ENCODE assay signal across 8 mouse cellular contexts in the genomic region with DNA sequence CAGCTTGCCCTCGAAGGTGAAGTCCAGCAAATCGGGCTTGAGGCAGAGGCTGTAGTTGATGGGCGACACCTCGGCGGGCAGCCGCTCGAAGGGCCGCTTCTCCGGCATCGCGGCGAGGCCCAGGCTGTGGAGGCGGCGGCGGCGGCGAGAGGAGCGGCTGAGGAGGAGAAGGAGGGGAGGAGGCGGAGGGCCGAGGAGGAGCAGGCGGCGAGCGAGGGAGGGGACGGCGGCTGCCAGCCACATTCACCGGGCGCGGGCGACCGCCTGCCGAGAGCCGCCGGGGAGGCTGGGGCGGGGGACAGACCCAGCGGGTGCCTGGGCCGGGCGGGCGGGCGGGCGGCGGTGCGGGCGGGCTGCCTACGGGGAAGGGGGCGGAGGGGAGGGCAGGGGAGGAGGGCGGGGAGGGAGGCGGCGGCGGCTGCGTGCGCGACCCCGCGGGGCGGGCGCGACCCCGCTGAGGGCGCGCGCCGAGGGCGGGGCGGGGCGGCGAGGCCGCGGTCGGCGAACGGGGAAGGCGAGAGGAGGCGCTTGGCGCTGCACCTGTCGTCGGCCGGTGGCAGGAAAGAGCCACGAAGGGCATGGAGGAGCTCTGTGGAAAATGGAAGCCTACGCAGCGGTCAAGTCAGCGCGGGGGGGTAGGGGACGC. TPM values are rescaled to one million over a fixed set of nuclear protein-coding genes. Genes with fewer than 3 reads are reported as not detected.
DNase-seq lines count a peak whose midpoint lies in the region; ATAC-seq and TF ChIP-seq lines count a peak whose summit lies in the region.

Gene Npepps, minus strand, starts transcription at position 423 of the 646 bp plus-strand sequence.

- H3K4me2 ChIP-seq in hindbrain, embryonic 16.5 days (ENCODE audit: low read length), result peak within 1 kb of the TSS; percentile 77

- intact Hi-C loops in gastrocnemius, adult 2 months (cut with DNase I), result loop anchor here (2.0 kb wide), 1 partner anchor 30 kb away; no protein-coding TSS in a partner anchor

- no peak for TF ChIP-seq CTCF in gastrocnemius, adult 2 months (IDR thresholded peaks at IDR 0.05)

- no peaks in the 10 kb centered on the region for H3K36me3 ChIP-seq in hindbrain, embryonic 16.5 days (ENCODE audit: control insufficient read depth, insufficient read depth, low read length)
- peaks cover 7% of the 10 kb centered on the region for H3K36me3 ChIP-seq in megakaryocyte, embryonic 14.5 days (replicated peaks; ENCODE audit: low read length)

- H3K27ac ChIP-seq in gastrocnemius, adult 2 months, result peak within 1 kb of the TSS; percentile 98
- peak within 1 kb of the TSS; percentile 99 for H3K27ac ChIP-seq in hindbrain, embryonic 16.5 days (ENCODE audit: low read depth, low read length)

- peak within 1 kb of the TSS; percentile 85 for H3K4me3 ChIP-seq in gastrocnemius, adult 2 months
- peak within 1 kb of the TSS; percentile 100 for H3K4me3 ChIP-seq in hindbrain, embryonic 16.5 days (ENCODE audit: low read length)
- peak within 1 kb of the TSS; percentile 95 for H3K4me3 ChIP-seq in megakaryocyte, embryonic 14.5 days (replicated peaks)

- peaks cover 24% of the 10 kb centered on the region for H3K4me1 ChIP-seq in hindbrain, embryonic 16.5 days (ENCODE audit: control insufficient read depth, insufficient read depth, low read depth, low read length)
- H3K4me1 ChIP-seq in megakaryocyte, embryonic 14.5 days, result peaks cover 69% of the 10 kb centered on the region

- WGBS in hindbrain, embryonic 16.5 days, result 0% methylated on average over 28 of the region's 83 CpGs

- H3K9me3 ChIP-seq in hindbrain, embryonic 16.5 days (ENCODE audit: control insufficient read depth, low read length), result no peaks in the 10 kb centered on the region
- no peaks in the 10 kb centered on the region for H3K9me3 ChIP-seq in megakaryocyte, embryonic 14.5 days

- H3K9ac ChIP-seq in hindbrain, embryonic 16.5 days (ENCODE audit: low read depth, low read length), result peak within 1 kb of the TSS; percentile 100

- peak; percentile 69 for ATAC-seq in activated CD4-positive, CD25-positive, alpha-beta regulatory T cell, adult 4 months
- ATAC-seq in hindbrain, embryonic 16.5 days, result peak; percentile 60

- no peaks in the 10 kb centered on the region for H3K27me3 ChIP-seq in hindbrain, embryonic 16.5 days (replicated peaks; ENCODE audit: control insufficient read depth, insufficient read depth, low read length)
- no peaks in the 10 kb centered on the region for H3K27me3 ChIP-seq in megakaryocyte, embryonic 14.5 days (replicated peaks)

- DNase-seq in cerebellum, postnatal 4 days (ENCODE audit: low spot score in 2 of 2), result peak; percentile 58 to 81
- peak; percentile 90 for DNase-seq in gastrocnemius, adult 2 months
- peak; percentile 47 to 51 for DNase-seq in left cerebral cortex, adult 8-10 months (ENCODE audit: low spot score in 2 of 2)
- DNase-seq in right cerebral cortex, adult 2 months (ENCODE audit: low spot score in 2 of 2), result peak; percentile 57 to 63
- DNase-seq in urinary bladder, postnatal 14 days (ENCODE audit: low spot score), result peak; percentile 73

RNA-seq across cellular contexts. Expression of gene Npepps, which starts in this region (rescaled TPM):
- 10 to 100 TPM; 36.1 to 43.0 TPM for polyA plus RNA-seq in activated CD4-positive, CD25-positive, alpha-beta regulatory T cell, adult 4 months (2017; shearing (Covaris generic))
- 10 to 100 TPM; 57.6 to 77.2 TPM for total RNA-seq in gastrocnemius, adult 2 months (2021)
- 142 and 155 TPM in 2 replicates for polyA plus RNA-seq in hindbrain, embryonic 16.5 days (2015; fragmentation: Nextera tagmentation; extraction: Ambion mirVana)
- 100 to 1,000 TPM; 139 to 152 (median 146) TPM for total RNA-seq in left cerebral cortex, adult 8-10 months (2022)
- 28.5 and 50.1 TPM in 2 replicates for polyA plus RNA-seq in megakaryocyte, embryonic 14.5 days (2012; ENCODE audit: insufficient read depth, low replicate concordance)

Comparison
In these comparisons a context has a peak if more than half of its experiments do, and no peak if none do; other contexts are left out.
1. Peak in every context shown above with its lines: DNase-seq, ATAC-seq, H3K4me3 ChIP-seq and H3K27ac ChIP-seq.